Mouse (Mus musculus) urinary bladder, postnatal 36 days (tissue): Measurements from ENCODE around the gene Frem2.

Experiments used
- DNase-seq, 2 experiments: peaks; one replicate each; pipeline ENCODE4 v3.0.0; 2022; ENCODE audit warnings: low spot score in 2 of 2, mixed read lengths in 1 of 2

Gene Frem2

DNA sequence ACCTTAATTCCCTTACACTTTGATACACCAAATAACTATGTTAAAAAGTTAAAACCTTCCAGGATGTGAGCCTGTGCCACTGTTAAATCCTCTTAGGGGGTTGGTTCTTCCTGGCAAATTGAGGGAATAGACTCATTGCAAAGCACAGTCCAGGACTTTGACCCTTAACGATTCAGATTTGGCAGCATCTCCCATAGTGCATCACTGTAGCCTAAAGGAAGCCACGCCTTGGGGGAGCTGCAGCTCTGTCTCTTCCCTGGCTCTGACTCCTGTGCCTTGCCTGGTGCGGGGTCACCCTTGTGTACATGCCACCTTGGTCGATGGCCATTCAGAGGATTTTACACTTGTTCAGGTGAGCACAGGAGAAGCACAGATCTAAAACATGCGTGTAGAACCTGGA is 187.5 kb downstream of the Frem2 start:
- no peak for DNase-seq

DNA sequence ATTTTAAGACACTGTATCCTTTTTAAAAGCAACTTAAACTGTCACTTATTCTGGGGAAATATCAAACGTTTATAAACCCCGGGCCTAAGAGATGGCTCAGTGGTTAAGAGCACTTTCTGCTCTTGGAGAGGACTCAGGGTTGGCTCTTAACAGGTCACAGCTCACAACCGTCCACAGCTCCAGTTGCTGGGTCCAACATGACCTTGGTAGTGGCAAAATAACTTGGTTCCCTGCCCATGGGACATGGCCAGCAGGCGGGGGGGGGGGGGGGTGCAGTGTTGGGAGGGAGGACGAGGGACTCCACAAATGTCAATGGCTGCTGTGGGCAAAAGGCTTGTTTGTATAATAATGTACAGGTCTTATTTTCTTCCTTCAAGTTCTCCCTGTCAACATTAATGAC is 189.8 kb downstream of the Frem2 start:
- no peak for DNase-seq

GRCm38 (mm10) chr3:53466481-53466880 is 190.7 kb downstream of the Frem2 start:
- no peak for DNase-seq

GRCm38 (mm10) chr3:53465330-53465729 is 191.8 kb downstream of the Frem2 start:
- no peak for DNase-seq

DNA sequence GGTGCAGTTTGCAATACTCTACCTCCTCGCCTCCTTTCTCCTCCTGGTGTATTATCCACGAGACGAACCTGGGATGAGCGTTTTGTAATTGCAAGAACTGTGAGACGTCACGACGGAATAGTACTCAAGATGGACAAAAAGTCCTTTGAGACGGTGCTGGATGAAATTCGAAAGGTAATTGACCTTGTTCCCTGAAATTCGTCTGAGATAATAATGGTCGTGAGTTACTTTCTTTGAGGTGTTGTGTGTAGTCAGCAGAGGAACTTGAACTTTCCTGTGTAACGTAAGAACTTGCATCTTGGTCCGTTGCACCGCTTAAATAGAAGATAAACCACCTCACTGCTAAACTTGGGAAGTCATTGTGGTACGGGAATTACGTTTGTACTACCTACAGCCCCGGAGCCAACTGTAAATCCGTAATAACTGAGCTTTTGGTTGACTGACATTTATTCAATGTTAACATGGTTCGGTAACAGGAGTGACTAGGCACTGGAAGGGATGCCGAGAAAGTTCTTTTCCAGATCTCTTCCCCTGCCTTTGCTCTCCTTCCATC is 192.9 kb downstream of the Frem2 start:
- no peak for DNase-seq
